Mouse (Mus musculus) C2C12 (cell line): ENCODE results near the gene Strn. TPM values are rescaled to one million over a fixed set of nuclear protein-coding genes. Genes with fewer than 3 reads are reported as not detected.

ENCODE experiments used
- H3K27me3 ChIP-seq: one replicate; pipeline ENCODE4 v1.6.1; 2011; ENCODE audit not compliant: control insufficient read depth, insufficient read depth, insufficient read length
- H3K36me3 ChIP-seq: one replicate; pipeline ENCODE4 v1.6.1; 2011; ENCODE audit not compliant: control insufficient read depth, insufficient read depth
- H3K4me3 ChIP-seq: one replicate; pipeline ENCODE4 v1.5.1; 2011; ENCODE audit warnings: mild to moderate bottlenecking, control low read depth; ENCODE audit not compliant: poor library complexity, insufficient read depth, severe bottlenecking
- H3K79me2 ChIP-seq: one replicate; pipeline ENCODE4 v1.6.1; 2011; ENCODE audit not compliant: control insufficient read depth, insufficient read depth
- H3K79me3 ChIP-seq: one replicate; pipeline ENCODE4 v1.6.1; 2011; ENCODE audit warnings: low read depth, control low read depth
- H3ac ChIP-seq: one replicate; pipeline ENCODE3; 2011; ENCODE audit warnings: low read depth; ENCODE audit not compliant: control insufficient read depth, insufficient read length
- CEBPB ChIP-seq: IDR thresholded peaks from one replicate; pipeline ENCODE4 v1.6.1; 2011; ENCODE audit warnings: low read depth, mild to moderate bottlenecking, control low read depth, moderate library complexity
- CTCF ChIP-seq: IDR thresholded peaks from one replicate; pipeline ENCODE4 v1.5.1; 2011; ENCODE audit not compliant: control insufficient read depth, insufficient read depth, insufficient read length
- FOSL1 ChIP-seq: IDR thresholded peaks from one replicate; pipeline ENCODE4 v1.8.0; 2011; ENCODE audit warnings: mild to moderate bottlenecking, low read length; ENCODE audit not compliant: poor library complexity, insufficient read depth, severe bottlenecking
- MAX ChIP-seq: IDR thresholded peaks from one replicate; pipeline ENCODE4 v1.6.1; 2011; ENCODE audit warnings: mild to moderate bottlenecking, control low read depth
- MYOD1 ChIP-seq: IDR thresholded peaks from one replicate; pipeline ENCODE4 v1.6.1; 2011; ENCODE audit warnings: low read depth; ENCODE audit not compliant: control insufficient read depth, insufficient read length
- MYOG ChIP-seq: IDR thresholded peaks from one replicate; pipeline ENCODE4 v1.6.1; 2011; ENCODE audit not compliant: control insufficient read depth, insufficient read length; ENCODE audit errors: extremely low read depth
- USF1 ChIP-seq: IDR thresholded peaks from one replicate; pipeline ENCODE4 v1.6.1; 2011; ENCODE audit warnings: low read depth, mild to moderate bottlenecking, control low read depth, moderate library complexity
- long read RNA-seq, 2 experiments: library from polyadenylated mRNA; unstranded; transcript quantifications; one replicate each; pipeline ENCODE4 v2.0.0; 2019 to 2020
- polyA plus RNA-seq: library from polyadenylated mRNA; unstranded; fragments of >200 nt; fragmentation: generic; extraction: Trizol; gene quantifications from one replicate; pipeline ENCODE4 v1.2.1, GENCODE M21; 2012; ENCODE audit warnings: missing spikeins

The Strn gene
- polyA plus RNA-seq: 4.6 TPM
- long read RNA-seq, experiment 1, partial matches to known transcripts: 0 of 7 reads
- long read RNA-seq, experiment 1, other reads (novel, unspliced or antisense): 7 of 7 reads
- long read RNA-seq, experiment 2, full-length matches to known transcripts: 16 of 21 reads
- long read RNA-seq, experiment 2, partial matches to known transcripts: 1 of 21 reads
- long read RNA-seq, experiment 2, other reads (novel, unspliced or antisense): 4 of 21 reads

DNA sequence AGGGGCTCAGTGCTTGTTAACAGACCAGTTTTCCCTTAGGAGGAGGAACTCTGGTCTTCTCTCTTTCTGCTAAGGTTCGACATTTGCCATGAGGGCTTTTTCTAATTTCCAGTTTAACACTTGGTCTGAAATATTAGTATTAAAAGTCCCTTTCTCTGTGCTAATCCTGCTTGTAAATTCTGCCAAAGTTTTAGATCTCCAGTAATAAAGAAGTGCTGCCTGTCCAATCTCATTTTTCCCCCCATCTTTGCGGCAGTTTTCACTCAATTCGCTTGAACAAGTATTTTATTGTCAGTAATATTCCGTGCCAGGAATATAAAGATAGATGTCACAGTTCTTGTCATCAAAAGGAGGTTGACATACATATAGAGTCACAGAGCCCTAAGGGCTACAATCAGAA is at the start of gene Strn:
TSS of gene Strn (minus strand) at position 101 of the 400 bp plus-strand sequence.
- peak within 1 kb of the TSS; percentile 83 for H3ac ChIP-seq
- H3K36me3 ChIP-seq: no peaks in the 10 kb centered on the region
- peaks cover 39% of the 10 kb centered on the region for H3K79me2 ChIP-seq
- peaks cover 21% of the 10 kb centered on the region for H3K79me3 ChIP-seq
- no peaks in the 10 kb centered on the region for H3K27me3 ChIP-seq
- TF ChIP-seq CEBPB (no peak), USF1 (no peak), CTCF (no peak), MAX (no peak)
- peak within 1 kb of the TSS; percentile 63 for H3K4me3 ChIP-seq

DNA sequence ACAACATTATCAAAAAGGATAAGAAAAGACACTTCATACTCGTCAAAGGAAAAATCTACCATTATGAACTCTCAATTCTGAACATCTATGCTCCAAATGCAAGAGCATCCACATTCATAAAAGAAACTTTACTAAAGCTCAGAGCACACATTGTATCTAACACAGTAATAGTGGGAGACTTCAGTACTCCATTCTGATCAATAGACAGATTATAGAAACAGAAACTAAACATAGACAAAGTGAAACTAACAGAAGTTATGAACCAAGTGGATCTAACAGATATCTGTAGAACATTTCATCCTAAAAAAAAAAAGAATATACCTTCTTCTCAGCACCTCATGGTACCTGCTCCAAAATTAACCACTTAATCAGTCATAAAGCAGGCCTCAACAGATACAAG is 41.8 kb upstream of the Strn start:
- Histone ChIP-seq H3ac (no peak overlapping the region), H3K4me3 (no peak overlapping the region), H3K79me3 (no peaks in the 10 kb centered on the region), H3K36me3 (no peaks in the 10 kb centered on the region), H3K27me3 (no peaks in the 10 kb centered on the region), H3K79me2 (no peaks in the 10 kb centered on the region)
- TF ChIP-seq MYOG (no peak), FOSL1 (no peak), MAX (no peak), MYOD1 (no peak), CEBPB (no peak), CTCF (no peak), USF1 (no peak)

DNA sequence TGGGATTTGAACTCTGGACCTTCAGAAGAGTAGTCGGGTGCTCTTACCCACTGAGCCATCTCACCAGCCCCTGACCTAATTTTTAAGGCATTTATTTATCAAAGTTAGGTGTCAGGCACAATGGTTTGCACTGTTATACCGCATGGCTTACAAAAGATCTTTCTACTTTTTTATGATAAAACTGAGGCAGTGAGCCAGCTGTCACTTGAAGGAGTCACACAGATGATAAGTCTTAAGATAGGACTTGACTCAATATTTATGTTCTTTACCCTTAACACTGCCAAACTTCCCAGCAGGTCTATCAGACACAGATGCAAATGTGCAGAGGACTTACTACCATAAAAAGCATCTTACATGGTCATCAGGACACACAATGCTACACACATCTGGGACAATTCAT is 35.3 kb upstream of the Strn start:
- TF ChIP-seq USF1 (no peak), CEBPB (no peak), CTCF (no peak), FOSL1 (no peak), MYOD1 (no peak), MYOG (no peak), MAX (no peak)
- Histone ChIP-seq H3K79me2 (no peaks in the 10 kb centered on the region), H3ac (no peak overlapping the region), H3K27me3 (no peaks in the 10 kb centered on the region), H3K36me3 (peaks cover 4% of the 10 kb centered on the region), H3K79me3 (no peaks in the 10 kb centered on the region), H3K4me3 (no peak overlapping the region)

GRCm38 (mm10) chr17:78770932-78771331 is 33.9 kb upstream of the Strn start:
- Histone ChIP-seq H3K27me3 (no peaks in the 10 kb centered on the region), H3K36me3 (peaks cover 4% of the 10 kb centered on the region), H3K79me3 (no peaks in the 10 kb centered on the region), H3K79me2 (no peaks in the 10 kb centered on the region), H3ac (no peak overlapping the region), H3K4me3 (no peak overlapping the region)
- TF ChIP-seq USF1 (no peak), FOSL1 (no peak), CEBPB (no peak), MAX (no peak), MYOD1 (no peak), CTCF (no peak), MYOG (no peak)

DNA sequence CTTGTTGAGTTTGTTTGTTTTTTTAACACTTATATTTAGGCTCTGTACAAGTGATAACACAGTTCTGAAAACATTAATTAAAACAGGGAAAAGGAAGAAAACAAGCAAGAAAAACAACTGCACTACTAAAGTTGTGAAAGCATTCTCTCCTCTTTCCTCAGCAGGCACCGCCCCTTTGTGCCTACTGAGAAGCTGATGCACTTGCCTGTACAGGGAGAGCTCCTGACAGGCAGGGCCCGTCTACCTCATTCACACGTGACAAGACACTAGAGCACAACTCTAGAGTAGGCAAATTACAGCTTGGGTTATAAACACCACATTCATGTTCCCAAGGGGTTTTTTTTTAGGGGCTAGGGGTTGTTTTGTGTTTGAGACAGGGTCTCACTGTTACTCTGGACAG is 32.3 kb upstream of the Strn start:
- TF ChIP-seq CEBPB: no peak
- no peak for TF ChIP-seq MYOD1
- no peak for TF ChIP-seq MYOG
- TF ChIP-seq CTCF: no peak
- TF ChIP-seq MAX: no peak
- no peak for TF ChIP-seq FOSL1
- TF ChIP-seq USF1: no peak
- H3ac ChIP-seq: no peak overlapping the region
- H3K27me3 ChIP-seq: no peaks in the 10 kb centered on the region
- H3K79me2 ChIP-seq: no peaks in the 10 kb centered on the region
- H3K36me3 ChIP-seq: peaks cover 4% of the 10 kb centered on the region
- H3K79me3 ChIP-seq: no peaks in the 10 kb centered on the region
- no peak overlapping the region for H3K4me3 ChIP-seq

DNA sequence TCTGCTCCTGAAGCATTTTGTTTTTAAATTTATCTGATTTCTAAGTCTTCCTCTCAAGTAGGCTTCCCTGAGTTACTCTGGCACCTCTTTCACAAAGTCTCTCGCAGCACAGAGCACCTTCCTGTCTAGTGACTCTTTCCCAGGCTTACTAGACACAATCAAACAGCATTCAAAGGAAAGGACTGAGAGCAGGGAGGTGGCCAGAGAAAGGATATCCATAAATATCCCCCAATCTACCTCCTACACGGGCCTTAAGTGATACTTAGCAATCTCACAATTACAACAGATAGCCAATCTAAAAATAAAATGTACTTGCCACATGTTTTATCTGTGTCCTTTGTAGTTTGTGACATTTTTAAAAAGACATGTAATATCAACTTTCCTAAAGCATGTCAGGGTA is 31.9 kb upstream of the Strn start:
- no peak overlapping the region for H3ac ChIP-seq
- H3K4me3 ChIP-seq: no peak overlapping the region
- H3K79me3 ChIP-seq: no peaks in the 10 kb centered on the region
- H3K79me2 ChIP-seq: no peaks in the 10 kb centered on the region
- H3K36me3 ChIP-seq: peaks cover 4% of the 10 kb centered on the region
- H3K27me3 ChIP-seq: no peaks in the 10 kb centered on the region
- TF ChIP-seq FOSL1: no peak
- no peak for TF ChIP-seq CEBPB
